Mouse (Mus musculus) bone marrow, adult 2 months (tissue): ENCODE measurements at regions not wholly inside any gene's neighbourhood (a gene's known extent, or its start where the extent isn't known, plus 50 kb on each side); places are given as distances from the start of the nearest gene placed in this dataset.

Experiments
- CTCF ChIP-seq: fragments of 200-500 bp; IDR thresholded peaks from 2 replicates; pipeline ENCODE4 v1.5.1; 2011; ENCODE audit warnings: low read length, control low read depth; ENCODE audit not compliant: control insufficient read depth, insufficient read depth
- POLR2A ChIP-seq: fragments of 200-500 bp; IDR thresholded peaks from 2 replicates; pipeline ENCODE4 v1.6.1; 2011; ENCODE audit warnings: low read depth, mild to moderate bottlenecking, control low read depth, low read length, borderline replicate concordance; ENCODE audit not compliant: control insufficient read depth

GRCm38 (mm10) chr1:186202536-186202935 lies 85.4 kb upstream of the Lyplal1 start:
- TF ChIP-seq CTCF (no peak), POLR2A (no peak)
